Mouse (Mus musculus) heart, embryonic 14.5 days (tissue): ENCODE measurements at regions not wholly inside any gene's neighbourhood (a gene's known extent, or its start where the extent isn't known, plus 50 kb on each side); places are given as distances from the start of the nearest gene placed in this dataset.

Experiments used
- ATAC-seq: fragments of 200-750 bp; cut with Nextera tagmentation; 2 replicates; pipeline ENCODE4 v1.8.0; 2017; ENCODE audit warnings: low read depth, moderate TSS enrichment; ENCODE audit not compliant: insufficient number of reproducible peaks, insufficient read depth, low FRiP score
- H3K27ac ChIP-seq, 2 experiments: fragments of 200-500 bp in 1 of 2; fragments of 300-500 bp in 1 of 2; sonication (generic) in 1 of 2; replicated peaks in 1 of 2; 2 replicates each; pipeline ENCODE4 v1.5.1; 2012 to 2014; ENCODE audit warnings: low read depth in 2 of 2, low read length in 2 of 2, control low read depth in 1 of 2, mild to moderate bottlenecking in 1 of 2, mixed read lengths in 1 of 2; ENCODE audit not compliant: control insufficient read depth in 1 of 2, insufficient read depth in 1 of 2
- H3K27me3 ChIP-seq: fragments of 300-500 bp; sonication (generic); 2 replicates; pipeline ENCODE4 v1.6.1; 2014; ENCODE audit warnings: mild to moderate bottlenecking, low read length, control low read depth; ENCODE audit not compliant: control insufficient read depth, insufficient read depth
- H3K36me3 ChIP-seq: fragments of 300-500 bp; sonication (generic); 2 replicates; pipeline ENCODE4 v1.6.1; 2014; ENCODE audit warnings: mild to moderate bottlenecking, control low read depth, low read length, mixed read lengths; ENCODE audit not compliant: control insufficient read depth, insufficient read depth
- H3K4me1 ChIP-seq, 2 experiments: fragments of 200-500 bp in 1 of 2; fragments of 300-500 bp in 1 of 2; sonication (generic) in 1 of 2; 2 replicates each; pipeline ENCODE4 v1.6.1; 2012 to 2014; ENCODE audit warnings: low read length in 2 of 2, control low read depth in 1 of 2, mixed read lengths in 1 of 2; ENCODE audit not compliant: control insufficient read depth in 2 of 2, insufficient read depth in 2 of 2
- H3K4me2 ChIP-seq: fragments of 300-500 bp; sonication (generic); 2 replicates; pipeline ENCODE4 v1.6.1; 2014; ENCODE audit warnings: mild to moderate bottlenecking, low read length
- H3K4me3 ChIP-seq, 2 experiments: fragments of 200-500 bp in 1 of 2; fragments of 300-500 bp in 1 of 2; sonication (generic) in 1 of 2; 2 replicates each; pipeline ENCODE4 v1.5.1; 2012 to 2014; ENCODE audit warnings: low read length in 2 of 2, mild to moderate bottlenecking in 2 of 2, control low read depth in 1 of 2, low read depth in 1 of 2, moderate library complexity in 1 of 2; ENCODE audit not compliant: control insufficient read depth in 1 of 2, insufficient read depth in 1 of 2
- H3K9ac ChIP-seq: fragments of 300-500 bp; sonication (generic); 2 replicates; pipeline ENCODE4 v1.6.1; 2014; ENCODE audit warnings: mild to moderate bottlenecking, low read length
- H3K9me3 ChIP-seq: fragments of 300-500 bp; sonication (generic); 2 replicates; pipeline ENCODE4 v1.6.1; 2016; ENCODE audit warnings: low read length, control low read depth; ENCODE audit not compliant: control insufficient read depth
- WGBS: fragments of 180-500 bp; shearing (Covaris S2); extraction: QIAGEN DNeasy Blood & Tissue Kit; methylation state at CpG from one replicate; pipeline ENCODE4 v1.1.7; 2014; 5-methylcytosine and 5-hydroxymethylcytosine counted together

GRCm38 (mm10) chr11:64230071-64230470 lies 150.8 kb upstream of the Cox10 start:
- WGBS, result 69% methylated on average over 4 of the region's 4 CpGs
- H3K9ac ChIP-seq, result no peak overlapping the region
- no peak for ATAC-seq

GRCm38 (mm10) chr11:64220888-64221287 lies 141.6 kb upstream of the Cox10 start:
- Histone ChIP-seq H3K36me3 (no peaks in the 10 kb centered on the region), H3K4me1 (no peaks in the 10 kb centered on the region), H3K27me3 (no peaks in the 10 kb centered on the region), H3K27ac (no peak overlapping the region), H3K4me3 (no peak overlapping the region), H3K9me3 (no peaks in the 10 kb centered on the region), H3K9ac (no peak overlapping the region), H3K4me2 (no peak overlapping the region)
- ATAC-seq, result no peak
- 89% methylated on average over 4 of the region's 4 CpGs for WGBS

More at GRCm38 (mm10) chr11:64230071-64230470, 150.8 kb upstream of the Cox10 start:
- Histone ChIP-seq H3K9me3 (no peaks in the 10 kb centered on the region), H3K4me3 (no peak overlapping the region), H3K36me3 (no peaks in the 10 kb centered on the region), H3K4me1 (no peaks in the 10 kb centered on the region), H3K4me2 (no peak overlapping the region), H3K27me3 (no peaks in the 10 kb centered on the region), H3K27ac (no peak overlapping the region)

- H3K36me3 ChIP-seq, result no peaks in the 10 kb centered on the region
- H3K9ac ChIP-seq, result no peak overlapping the region
- no peaks in the 10 kb centered on the region for H3K4me1 ChIP-seq
- no peaks in the 10 kb centered on the region for H3K27me3 ChIP-seq
- no peak overlapping the region for H3K4me3 ChIP-seq
- ATAC-seq, result no peak
- no peak overlapping the region for H3K27ac ChIP-seq
- WGBS, result 70% methylated on average over 2 of the region's 2 CpGs
- no peak overlapping the region for H3K4me2 ChIP-seq
- H3K9me3 ChIP-seq, result no peaks in the 10 kb centered on the region
These were observed 137.9 kb upstream of the Cox10 start for GRCm38 (mm10) chr11:64217181-64217580.

- ATAC-seq, result no peak
- WGBS, result 59% methylated on average over 3 of the region's 3 CpGs
- H3K27ac ChIP-seq, result no peak overlapping the region
These were observed 131.6 kb upstream of the Cox10 start for GRCm38 (mm10) chr11:64210916-64211315.

GRCm38 (mm10) chr11:64208306-64208705 lies 129.0 kb upstream of the Cox10 start:
- Histone ChIP-seq H3K9me3 (no peaks in the 10 kb centered on the region), H3K4me1 (peaks cover 3 to 11% of the 10 kb centered on the region in 2 experiments), H3K4me3 (no peak overlapping the region), H3K27me3 (0 out of 2 replicates have a peak, but pooled peaks cover 2% of the 10 kb centered on the region), H3K9ac (no peak overlapping the region), H3K4me2 (no peak overlapping the region), H3K27ac (no peak overlapping the region), H3K36me3 (no peaks in the 10 kb centered on the region)
- no peak for ATAC-seq
- whole genome bisulfite sequencing, result 89% methylated on average over 2 of the region's 2 CpGs

More at GRCm38 (mm10) chr11:64210916-64211315, 131.6 kb upstream of the Cox10 start:
- no peaks in the 10 kb centered on the region for H3K4me1 ChIP-seq
- no peak overlapping the region for H3K4me2 ChIP-seq
- no peak overlapping the region for H3K9ac ChIP-seq
- no peaks in the 10 kb centered on the region for H3K36me3 ChIP-seq
- H3K9me3 ChIP-seq, result no peaks in the 10 kb centered on the region
- H3K4me3 ChIP-seq, result no peak overlapping the region
- H3K27me3 ChIP-seq, result 0 out of 2 replicates have a peak, but pooled peaks cover 2% of the 10 kb centered on the region

GRCm38 (mm10) chr11:64207358-64207864 lies 128.1 kb upstream of the Cox10 start:
- no peaks in the 10 kb centered on the region for H3K9me3 ChIP-seq
- ATAC-seq, result no peak
- H3K4me2 ChIP-seq, result no peak overlapping the region
- no peak overlapping the region for H3K4me3 ChIP-seq
- peaks cover 3 to 11% of the 10 kb centered on the region in 2 experiments for H3K4me1 ChIP-seq
- H3K9ac ChIP-seq, result no peak overlapping the region
- 65% methylated on average over 4 of the region's 4 CpGs for whole genome bisulfite sequencing
- no peak overlapping the region for H3K27ac ChIP-seq
- 0 out of 2 replicates have a peak, but pooled peaks cover 2% of the 10 kb centered on the region for H3K27me3 ChIP-seq
- H3K36me3 ChIP-seq, result no peaks in the 10 kb centered on the region

GRCm38 (mm10) chr11:64206155-64206554 lies 126.9 kb upstream of the Cox10 start:
- Histone ChIP-seq H3K27ac (no peak overlapping the region), H3K4me3 (no peak overlapping the region), H3K27me3 (0 out of 2 replicates have a peak, but pooled peaks cover 2% of the 10 kb centered on the region), H3K9ac (no peak overlapping the region), H3K4me2 (no peak overlapping the region), H3K4me1 (peaks cover 3 to 11% of the 10 kb centered on the region in 2 experiments), H3K9me3 (no peaks in the 10 kb centered on the region), H3K36me3 (no peaks in the 10 kb centered on the region)
- 64% methylated on average over 2 of the region's 2 CpGs for WGBS
- no peak for ATAC-seq

- H3K9me3 ChIP-seq, result no peaks in the 10 kb centered on the region
- H3K4me1 ChIP-seq, result peaks cover 3 to 11% of the 10 kb centered on the region in 2 experiments
- H3K4me3 ChIP-seq, result no peak overlapping the region
- H3K27ac ChIP-seq, result no peak overlapping the region
- no peak for ATAC-seq
- H3K4me2 ChIP-seq, result no peak overlapping the region
- 51% methylated on average over 4 of the region's 4 CpGs for WGBS
- H3K27me3 ChIP-seq, result 0 out of 2 replicates have a peak, but pooled peaks cover 2% of the 10 kb centered on the region
- no peak overlapping the region for H3K9ac ChIP-seq
- no peaks in the 10 kb centered on the region for H3K36me3 ChIP-seq
These were observed 125.8 kb upstream of the Cox10 start for GRCm38 (mm10) chr11:64205069-64205468.
